Mouse (Mus musculus) heart, embryonic 14.5 days (tissue): ENCODE data around the gene Anxa6. TPM values are rescaled to one million over a fixed set of nuclear protein-coding genes. Genes with fewer than 3 reads are reported as not detected.
A peak's percentile ranks its signal among the peaks of the same experiment; 100 is the strongest.

Experiments
- ATAC-seq: fragments of 200-750 bp; cut with Nextera tagmentation; 2 replicates; pipeline ENCODE4 v1.8.0; 2017; ENCODE audit warnings: low read depth, moderate TSS enrichment; ENCODE audit not compliant: insufficient number of reproducible peaks, insufficient read depth, low FRiP score
- H3K27ac ChIP-seq, 2 experiments: fragments of 200-500 bp in 1 of 2; fragments of 300-500 bp in 1 of 2; sonication (generic) in 1 of 2; replicated peaks in 1 of 2; 2 replicates each; pipeline ENCODE4 v1.5.1; 2012 to 2014; ENCODE audit warnings: low read depth in 2 of 2, low read length in 2 of 2, control low read depth in 1 of 2, mild to moderate bottlenecking in 1 of 2, mixed read lengths in 1 of 2; ENCODE audit not compliant: control insufficient read depth in 1 of 2, insufficient read depth in 1 of 2
- H3K27me3 ChIP-seq: fragments of 300-500 bp; sonication (generic); 2 replicates; pipeline ENCODE4 v1.6.1; 2014; ENCODE audit warnings: mild to moderate bottlenecking, low read length, control low read depth; ENCODE audit not compliant: control insufficient read depth, insufficient read depth
- H3K36me3 ChIP-seq: fragments of 300-500 bp; sonication (generic); 2 replicates; pipeline ENCODE4 v1.6.1; 2014; ENCODE audit warnings: mild to moderate bottlenecking, control low read depth, low read length, mixed read lengths; ENCODE audit not compliant: control insufficient read depth, insufficient read depth
- H3K4me1 ChIP-seq, 2 experiments: fragments of 200-500 bp in 1 of 2; fragments of 300-500 bp in 1 of 2; sonication (generic) in 1 of 2; 2 replicates each; pipeline ENCODE4 v1.6.1; 2012 to 2014; ENCODE audit warnings: low read length in 2 of 2, control low read depth in 1 of 2, mixed read lengths in 1 of 2; ENCODE audit not compliant: control insufficient read depth in 2 of 2, insufficient read depth in 2 of 2
- H3K4me2 ChIP-seq: fragments of 300-500 bp; sonication (generic); 2 replicates; pipeline ENCODE4 v1.6.1; 2014; ENCODE audit warnings: mild to moderate bottlenecking, low read length
- H3K4me3 ChIP-seq, 2 experiments: fragments of 200-500 bp in 1 of 2; fragments of 300-500 bp in 1 of 2; sonication (generic) in 1 of 2; 2 replicates each; pipeline ENCODE4 v1.5.1; 2012 to 2014; ENCODE audit warnings: low read length in 2 of 2, mild to moderate bottlenecking in 2 of 2, control low read depth in 1 of 2, low read depth in 1 of 2, moderate library complexity in 1 of 2; ENCODE audit not compliant: control insufficient read depth in 1 of 2, insufficient read depth in 1 of 2
- H3K9ac ChIP-seq: fragments of 300-500 bp; sonication (generic); 2 replicates; pipeline ENCODE4 v1.6.1; 2014; ENCODE audit warnings: mild to moderate bottlenecking, low read length
- H3K9me3 ChIP-seq: fragments of 300-500 bp; sonication (generic); 2 replicates; pipeline ENCODE4 v1.6.1; 2016; ENCODE audit warnings: low read length, control low read depth; ENCODE audit not compliant: control insufficient read depth
- WGBS: fragments of 180-500 bp; shearing (Covaris S2); extraction: QIAGEN DNeasy Blood & Tissue Kit; methylation state at CpG from one replicate; pipeline ENCODE4 v1.1.7; 2014; 5-methylcytosine and 5-hydroxymethylcytosine counted together
- polyA plus RNA-seq: library from polyadenylated mRNA; unstranded; fragments of >200 nt; fragmentation: Nextera tagmentation; extraction: Ambion mirVana; gene quantifications from 2 replicates; pipeline ENCODE4 v1.2.1, GENCODE M21; 2014

The Anxa6 gene
- polyA plus RNA-seq, 1 experiment from 2014 or later, result 369 TPM

DNA sequence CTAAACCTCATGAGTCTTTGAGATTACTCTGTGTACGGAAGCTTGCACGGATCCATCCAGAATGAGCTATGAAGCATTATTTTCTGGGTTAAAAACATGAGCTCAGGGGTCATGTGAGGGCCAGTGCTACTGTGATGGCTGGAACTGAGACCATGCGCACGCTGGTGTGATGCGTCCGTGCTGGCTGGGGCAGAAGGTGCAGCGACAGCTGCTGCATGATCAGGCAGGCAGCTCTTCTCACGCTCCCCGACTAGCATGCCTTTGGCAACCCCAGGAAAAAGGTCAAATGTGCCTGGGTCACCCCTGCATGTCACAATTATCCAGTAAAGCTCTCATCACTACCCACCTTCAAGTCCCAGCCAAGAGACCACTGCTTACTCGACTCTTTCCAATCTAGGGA lies 39.9 kb upstream of the Anxa6 start:
- ATAC-seq, result no peak
- peak overlapping the region; percentile 30 for H3K4me2 ChIP-seq
- H3K4me1 ChIP-seq, result peaks cover 26 to 59% of the 10 kb centered on the region in 2 experiments
- H3K4me3 ChIP-seq, result no peak overlapping the region
- no peaks in the 10 kb centered on the region for H3K9me3 ChIP-seq
- no peaks in the 10 kb centered on the region for H3K27me3 ChIP-seq
- peak overlapping the region; percentile 61 for H3K9ac ChIP-seq
- H3K27ac ChIP-seq, result peak overlapping the region; percentile 89 to 92
- 61% methylated on average over 10 of the region's 10 CpGs for WGBS
- 0 out of 2 replicates have a peak, but pooled peaks cover 6% of the 10 kb centered on the region for H3K36me3 ChIP-seq

- peaks cover 26 to 57% of the 10 kb centered on the region in 2 experiments for H3K4me1 ChIP-seq
- no peak overlapping the region for H3K9ac ChIP-seq
- H3K9me3 ChIP-seq, result no peaks in the 10 kb centered on the region
- 0 out of 2 replicates have a peak, but pooled peaks cover 6% of the 10 kb centered on the region for H3K36me3 ChIP-seq
- ATAC-seq, result no peak
- H3K27ac ChIP-seq, result no peak overlapping the region
- H3K27me3 ChIP-seq, result no peaks in the 10 kb centered on the region
- H3K4me3 ChIP-seq, result no peak overlapping the region
- H3K4me2 ChIP-seq, result no peak overlapping the region
- 88% methylated on average over 8 of the region's 8 CpGs for WGBS
Measured at GRCm38 (mm10) chr11:55072467-55072866, 39.2 kb upstream of the Anxa6 start.

DNA sequence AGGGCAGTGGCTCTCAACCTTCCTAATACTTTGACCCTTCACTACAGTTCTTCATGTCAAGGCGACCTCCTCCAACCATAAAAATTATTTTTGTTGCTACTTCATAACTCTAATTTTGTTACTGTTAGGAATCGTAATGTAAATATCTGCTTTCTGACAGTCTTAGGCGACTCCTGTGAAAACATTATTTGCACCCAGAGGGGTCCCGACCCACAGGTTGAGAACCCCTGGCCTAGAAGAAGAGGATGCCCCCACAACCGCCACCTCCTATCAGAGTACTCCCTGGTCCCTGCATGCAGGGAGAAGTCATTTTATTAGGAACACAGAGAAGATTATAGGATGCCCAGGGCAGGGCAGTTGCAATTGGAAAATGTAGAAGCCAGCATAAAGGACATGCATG lies 38.1 kb upstream of the Anxa6 start:
- no peak overlapping the region for H3K27ac ChIP-seq
- no peak overlapping the region for H3K4me2 ChIP-seq
- 0 out of 2 replicates have a peak, but pooled peaks cover 6% of the 10 kb centered on the region for H3K36me3 ChIP-seq
- no peaks in the 10 kb centered on the region for H3K27me3 ChIP-seq
- WGBS, result 90% methylated on average over 5 of the region's 5 CpGs
- H3K9me3 ChIP-seq, result no peaks in the 10 kb centered on the region
- H3K9ac ChIP-seq, result no peak overlapping the region
- peaks cover 20 to 46% of the 10 kb centered on the region in 2 experiments for H3K4me1 ChIP-seq
- no peak for ATAC-seq
- H3K4me3 ChIP-seq, result no peak overlapping the region

DNA sequence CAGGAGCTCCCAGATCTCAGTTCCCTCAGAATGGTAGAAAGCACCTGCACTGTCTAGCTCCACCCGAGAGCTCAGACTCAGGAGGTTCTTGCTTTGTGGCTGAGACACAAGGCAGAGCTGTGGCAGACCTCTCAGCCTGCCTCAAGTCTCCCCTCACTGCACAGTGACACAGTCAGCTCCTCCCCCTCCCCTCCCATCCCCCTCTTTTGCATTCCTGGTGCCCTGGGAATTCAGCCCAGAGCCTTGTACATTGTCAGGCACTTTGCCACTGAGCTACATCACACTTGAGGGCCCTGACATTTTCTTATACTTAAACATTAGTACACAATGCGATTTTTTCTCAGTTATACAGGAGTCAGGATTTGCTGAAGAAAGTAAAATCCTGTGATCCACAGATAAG lies 35.8 kb upstream of the Anxa6 start:
- no peak for ATAC-seq

GRCm38 (mm10) chr11:55066921-55067320 lies 33.7 kb upstream of the Anxa6 start:
- Histone ChIP-seq H3K4me3 (no peak overlapping the region), H3K9me3 (no peaks in the 10 kb centered on the region), H3K4me2 (no peak overlapping the region), H3K4me1 (peaks cover 13 to 25% of the 10 kb centered on the region in 2 experiments), H3K27ac (no peak overlapping the region), H3K36me3 (0 out of 2 replicates have a peak, but pooled peaks cover 6% of the 10 kb centered on the region), H3K27me3 (no peaks in the 10 kb centered on the region), H3K9ac (no peak overlapping the region)
- no peak for ATAC-seq
- 65% methylated on average over 4 of the region's 4 CpGs for WGBS

More for the DNA sequence above, 35.8 kb upstream of the Anxa6 start:
- Histone ChIP-seq H3K27ac (peak overlapping the region; percentile 65 to 83), H3K27me3 (no peaks in the 10 kb centered on the region), H3K4me3 (no peak overlapping the region), H3K4me1 (peaks cover 9 to 25% of the 10 kb centered on the region in 2 experiments), H3K9ac (no peak overlapping the region; the same call in 1 of the 2 replicates), H3K36me3 (0 out of 2 replicates have a peak, but pooled peaks cover 6% of the 10 kb centered on the region), H3K4me2 (no peak overlapping the region), H3K9me3 (no peaks in the 10 kb centered on the region)
- WGBS, result 15% methylated on average over 2 of the region's 2 CpGs

DNA sequence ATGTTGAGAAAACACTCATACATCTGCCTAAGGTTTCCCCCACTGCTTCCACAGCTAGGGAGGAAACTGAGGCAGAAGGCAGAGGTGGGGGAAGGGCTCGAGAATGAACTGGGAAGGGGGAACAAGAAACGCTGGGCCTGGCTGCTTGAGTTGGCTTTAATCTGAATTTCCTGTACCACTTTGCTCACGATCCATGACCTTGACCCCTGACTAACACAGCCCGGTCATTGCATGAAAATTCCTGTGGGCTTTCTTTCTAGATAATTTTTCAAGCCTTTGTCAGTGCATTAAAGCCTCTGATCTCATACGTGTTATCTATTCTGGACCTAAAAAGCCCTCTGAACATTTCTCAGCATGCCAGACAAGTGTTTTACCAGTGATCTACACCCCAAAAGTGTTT lies 29.6 kb upstream of the Anxa6 start:
- Histone ChIP-seq H3K9me3 (no peaks in the 10 kb centered on the region), H3K36me3 (peaks cover 25% of the 10 kb centered on the region), H3K4me2 (no peak overlapping the region), H3K27ac (peak overlapping the region; percentile 59 to 73), H3K9ac (0 out of 2 replicates have a peak overlapping the region, but pooled peaks have one; percentile 28), H3K4me3 (no peak overlapping the region), H3K4me1 (peaks cover 11 to 21% of the 10 kb centered on the region in 2 experiments), H3K27me3 (no peaks in the 10 kb centered on the region)
- no peak for ATAC-seq
- 11% methylated on average over 5 of the region's 5 CpGs for WGBS

GRCm38 (mm10) chr11:55060802-55061201 lies 27.6 kb upstream of the Anxa6 start:
- H3K27ac ChIP-seq, result no peak overlapping the region
- no peak overlapping the region for H3K9ac ChIP-seq
- ATAC-seq, result no peak
- 81% methylated on average over 5 of the region's 5 CpGs for WGBS
- no peaks in the 10 kb centered on the region for H3K27me3 ChIP-seq
- H3K9me3 ChIP-seq, result no peaks in the 10 kb centered on the region
- no peak overlapping the region for H3K4me2 ChIP-seq
- H3K4me1 ChIP-seq, result peaks cover 11 to 21% of the 10 kb centered on the region in 2 experiments
- no peak overlapping the region for H3K4me3 ChIP-seq
- peaks cover 33% of the 10 kb centered on the region for H3K36me3 ChIP-seq

DNA sequence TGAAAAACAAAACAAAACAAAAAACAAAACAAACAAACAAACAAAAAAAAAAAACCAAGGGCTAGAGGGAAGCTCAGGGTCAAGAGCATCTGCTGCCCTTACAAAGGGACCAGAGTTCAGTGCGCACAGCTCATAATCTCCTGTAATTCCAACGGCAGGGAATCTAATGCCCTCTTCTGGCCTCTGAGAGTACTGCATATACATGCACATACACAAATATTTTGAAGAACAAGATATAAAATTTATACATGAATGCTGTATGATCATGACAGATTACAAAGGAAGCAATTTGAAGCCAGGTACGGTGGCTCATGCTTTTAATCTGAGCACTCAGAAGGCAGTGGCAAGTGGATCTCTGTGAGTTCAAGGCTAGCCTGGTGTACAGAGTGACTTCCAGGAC lies 24.3 kb upstream of the Anxa6 start:
- H3K9ac ChIP-seq, result no peak overlapping the region
- H3K27me3 ChIP-seq, result no peaks in the 10 kb centered on the region
- 76% methylated on average over 3 of the region's 3 CpGs for WGBS
- no peak overlapping the region for H3K27ac ChIP-seq
- peaks cover 50% of the 10 kb centered on the region for H3K36me3 ChIP-seq
- no peak for ATAC-seq
- peaks cover 5 to 14% of the 10 kb centered on the region in 2 experiments; a peak in 3 of 4 replicates for H3K4me1 ChIP-seq
- H3K9me3 ChIP-seq, result no peaks in the 10 kb centered on the region
- H3K4me2 ChIP-seq, result no peak overlapping the region
- H3K4me3 ChIP-seq, result no peak overlapping the region
